Mouse (Mus musculus) v-Abl transformed pro-B cells (cell line): Measurements from ENCODE around the gene Vstm5.

Experiments used
- in situ Hi-C, 2 experiments: fragments of 400-800 bp; cut with MboI; formaldehyde crosslinking; loops; one replicate each; pipeline ENCODE4 v1.15.1; 2025; ENCODE audit not compliant: unreplicated experiment in 2 of 2

The Vstm5 gene

GRCm38 (mm10) chr9:15256214-15256613 is 17.4 kb downstream of the Vstm5 start:
- in situ Hi-C loops = loop anchor here in 1 of 2 experiments (25.0 kb wide), 1 partner anchor 744 kb away; the partner anchor contains the start of genes Cwc15 and Kdm4d

GRCm38 (mm10) chr9:15261980-15262379 is 23.1 kb downstream of the Vstm5 start:
- in situ Hi-C loops = loop anchor here in 1 of 2 experiments (25.0 kb wide), 1 partner anchor 750 kb away; the partner anchor contains the start of genes Cwc15 and Kdm4d

- in situ Hi-C loops = loop anchor here in 1 of 2 experiments (25.0 kb wide), 1 partner anchor 751 kb away; the partner anchor contains the start of genes Cwc15 and Kdm4d
These were observed 24.6 kb downstream of the Vstm5 start for GRCm38 (mm10) chr9:15263487-15263886.

GRCm38 (mm10) chr9:15273981-15274380 is 35.1 kb downstream of the Vstm5 start:
- in situ Hi-C loops = loop anchor here in 1 of 2 experiments (5.0 to 25.0 kb wide), 2 partner anchors 242 to 762 kb away; partner anchors contain the start of genes Cwc15 and Kdm4d

- in situ Hi-C loops = loop anchor here (25.0 kb wide), 2 partner anchors 765 to 1440 kb away; partner anchors contain the start of genes Cep57 (in 1 of the 2), Cwc15 (in 1 of the 2), Fam76b (in 1 of the 2) and Kdm4d (in 1 of the 2)
These were observed 38.0 kb downstream of the Vstm5 start for GRCm38 (mm10) chr9:15276855-15277254.

- in situ Hi-C loops = loop anchor here (25.0 kb wide), 2 partner anchors 766 to 1441 kb away; partner anchors contain the start of genes Cep57 (in 1 of the 2), Cwc15 (in 1 of the 2), Fam76b (in 1 of the 2) and Kdm4d (in 1 of the 2)
These were observed 39.5 kb downstream of the Vstm5 start for GRCm38 (mm10) chr9:15278343-15278742.

GRCm38 (mm10) chr9:15279139-15279648 is 40.3 kb downstream of the Vstm5 start:
- in situ Hi-C loops = loop anchor here (25.0 kb wide), 2 partner anchors 767 to 1442 kb away; partner anchors contain the start of genes Cep57 (in 1 of the 2), Cwc15 (in 1 of the 2), Fam76b (in 1 of the 2) and Kdm4d (in 1 of the 2)

- in situ Hi-C loops = loop anchor here (10.0 to 25.0 kb wide), 3 partner anchors 495 to 1443 kb away; partner anchors contain the start of genes Ankrd49 (in 1 of the 2), Cep57 (in 1 of the 2), Cwc15 (in 1 of the 2) and Fam76b (in 1 of the 2)
These were observed 41.0 kb downstream of the Vstm5 start, which contains the start of gene Med17 for GRCm38 (mm10) chr9:15279649-15280490. Med17 (minus strand) TSS chr9:15279931.

- in situ Hi-C loops = loop anchor here (10.0 to 25.0 kb wide), 3 partner anchors 496 to 1443 kb away; partner anchors contain the start of genes Ankrd49 (in 1 of the 2), Cep57 (in 1 of the 2), Cwc15 (in 1 of the 2) and Fam76b (in 1 of the 2)
These were observed 41.6 kb downstream of the Vstm5 start for GRCm38 (mm10) chr9:15280491-15280879.

- in situ Hi-C loops = loop anchor here (5.0 to 25.0 kb wide), 5 partner anchors 253 to 1448 kb away; partner anchors contain the start of genes Ankrd49 (in 1 of the 2), Cep57 (in 1 of the 2), Cwc15 (in 1 of the 2) and Fam76b (in 1 of the 2)
These were observed 46.6 kb downstream of the Vstm5 start for GRCm38 (mm10) chr9:15285443-15285842.

- in situ Hi-C loops = loop anchor here (5.0 to 25.0 kb wide), 5 partner anchors 256 to 1451 kb away; partner anchors contain the start of genes Ankrd49 (in 1 of the 2), Cep57 (in 1 of the 2), Cwc15 (in 1 of the 2) and Fam76b (in 1 of the 2)
These were observed 49.0 kb downstream of the Vstm5 start for GRCm38 (mm10) chr9:15287846-15288245.

GRCm38 (mm10) chr9:15288402-15288801 is 49.6 kb downstream of the Vstm5 start:
- in situ Hi-C loops = loop anchor here (5.0 to 25.0 kb wide), 5 partner anchors 256 to 1451 kb away; partner anchors contain the start of genes Ankrd49 (in 1 of the 2), Cep57 (in 1 of the 2), Cwc15 (in 1 of the 2) and Fam76b (in 1 of the 2)

- in situ Hi-C loops = loop anchor here (5.0 to 25.0 kb wide), 5 partner anchors 257 to 1452 kb away; partner anchors contain the start of genes Ankrd49 (in 1 of the 2), Cep57 (in 1 of the 2), Cwc15 (in 1 of the 2) and Fam76b (in 1 of the 2)
These were observed 50.4 kb downstream of the Vstm5 start for GRCm38 (mm10) chr9:15289251-15289650.

- in situ Hi-C loops = loop anchor here (25.0 kb wide), 2 partner anchors 785 to 1460 kb away; partner anchors contain the start of genes Cep57 (in 1 of the 2), Cwc15 (in 1 of the 2), Fam76b (in 1 of the 2) and Kdm4d (in 1 of the 2)
These were observed 58.3 kb downstream of the Vstm5 start for GRCm38 (mm10) chr9:15297112-15297511.

GRCm38 (mm10) chr9:15298451-15298850 is 59.6 kb downstream of the Vstm5 start:
- in situ Hi-C loops = loop anchor here (25.0 kb wide), 2 partner anchors 786 to 1461 kb away; partner anchors contain the start of genes Cep57 (in 1 of the 2), Cwc15 (in 1 of the 2), Fam76b (in 1 of the 2) and Kdm4d (in 1 of the 2)

- in situ Hi-C loops = loop anchor here in 1 of 2 experiments (25.0 kb wide), 1 partner anchor 1463 kb away; the partner anchor contains the start of genes Cep57 and Fam76b
These were observed 61.2 kb downstream of the Vstm5 start for GRCm38 (mm10) chr9:15300056-15300455.

GRCm38 (mm10) chr9:15301399-15301798 is 62.6 kb downstream of the Vstm5 start:
- in situ Hi-C loops = loop anchor here in 1 of 2 experiments (25.0 kb wide), 1 partner anchor 1464 kb away; the partner anchor contains the start of genes Cep57 and Fam76b

- in situ Hi-C loops = loop anchor here in 1 of 2 experiments (25.0 kb wide), 1 partner anchor 1465 kb away; the partner anchor contains the start of genes Cep57 and Fam76b
These were observed 63.2 kb downstream of the Vstm5 start for GRCm38 (mm10) chr9:15302006-15302405.

GRCm38 (mm10) chr9:15302881-15303280 is 64.0 kb downstream of the Vstm5 start:
- in situ Hi-C loops = loop anchor here in 1 of 2 experiments (25.0 kb wide), 1 partner anchor 1466 kb away; the partner anchor contains the start of genes Cep57 and Fam76b
